Mouse (Mus musculus) ovary, adult 18-20 months (tissue): ENCODE data around the gene Fam192a.
A peak's percentile ranks its signal among the peaks of the same experiment; 100 is the strongest.

Experiments
- DNase-seq: peaks from one replicate; pipeline ENCODE4 v3.0.0; 2022; ENCODE audit warnings: low spot score, mixed read lengths

Gene Fam192a

DNA sequence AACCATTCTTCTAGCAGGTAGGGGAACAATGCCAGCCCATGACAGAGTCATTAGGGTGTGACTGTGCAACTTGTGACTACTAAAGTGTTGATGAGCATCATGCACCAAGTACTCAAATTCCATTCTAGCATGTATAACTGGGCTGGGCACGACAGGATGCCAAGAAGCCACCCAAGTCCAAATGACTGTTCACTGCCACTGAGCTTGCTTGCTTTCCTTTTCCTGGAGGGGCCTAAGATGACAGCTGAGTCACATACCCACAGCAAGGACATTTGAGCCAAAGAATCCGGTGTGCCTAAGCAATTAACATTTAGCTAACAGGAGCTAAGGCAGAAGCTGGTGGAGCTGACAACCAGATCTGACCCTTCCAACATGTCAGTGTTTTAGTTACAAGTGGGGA lies 29.9 kb downstream of the Fam192a start:
- no peak for DNase-seq

DNA sequence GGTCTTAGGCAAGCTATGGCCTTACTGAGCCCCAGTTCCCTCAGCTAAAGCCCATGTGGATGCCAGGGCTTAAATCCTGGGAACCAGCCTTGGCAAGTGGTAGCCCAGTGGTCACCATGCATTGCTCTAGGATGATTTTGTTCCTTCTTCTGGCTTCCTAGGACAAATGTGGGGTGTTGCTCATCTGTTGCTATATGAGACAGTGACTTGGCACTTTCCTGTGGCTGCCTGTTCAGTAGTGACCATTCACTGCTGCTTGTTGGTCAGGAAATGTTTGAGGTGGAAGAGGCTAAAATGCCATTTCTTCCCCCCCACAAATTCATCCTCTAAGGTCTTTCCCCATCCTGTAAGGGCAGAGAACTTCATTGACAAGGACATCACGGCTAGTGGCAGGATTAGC lies 32.4 kb downstream of the Fam192a start:
- DNase-seq, result no peak

DNA sequence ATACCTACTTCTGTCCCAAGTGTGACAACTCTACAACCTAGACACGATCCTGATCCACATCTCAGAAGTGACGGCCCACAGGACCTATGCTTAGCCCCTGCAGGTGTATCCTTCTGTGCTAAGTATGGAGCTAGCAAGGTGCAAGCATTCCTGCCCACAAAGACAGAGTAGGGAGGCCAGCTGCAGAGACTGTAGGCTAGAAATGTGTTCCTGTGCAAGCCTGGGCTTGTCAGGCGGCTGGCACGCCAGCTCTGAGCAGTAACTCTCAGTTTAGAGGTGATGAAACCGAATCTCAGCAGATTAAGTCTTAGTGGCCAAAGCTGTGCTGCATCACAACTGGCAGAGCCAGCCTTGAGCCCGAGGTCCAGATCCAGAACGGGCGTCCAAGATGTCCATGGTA lies 33.7 kb downstream of the Fam192a start:
- DNase-seq, result no peak

DNA sequence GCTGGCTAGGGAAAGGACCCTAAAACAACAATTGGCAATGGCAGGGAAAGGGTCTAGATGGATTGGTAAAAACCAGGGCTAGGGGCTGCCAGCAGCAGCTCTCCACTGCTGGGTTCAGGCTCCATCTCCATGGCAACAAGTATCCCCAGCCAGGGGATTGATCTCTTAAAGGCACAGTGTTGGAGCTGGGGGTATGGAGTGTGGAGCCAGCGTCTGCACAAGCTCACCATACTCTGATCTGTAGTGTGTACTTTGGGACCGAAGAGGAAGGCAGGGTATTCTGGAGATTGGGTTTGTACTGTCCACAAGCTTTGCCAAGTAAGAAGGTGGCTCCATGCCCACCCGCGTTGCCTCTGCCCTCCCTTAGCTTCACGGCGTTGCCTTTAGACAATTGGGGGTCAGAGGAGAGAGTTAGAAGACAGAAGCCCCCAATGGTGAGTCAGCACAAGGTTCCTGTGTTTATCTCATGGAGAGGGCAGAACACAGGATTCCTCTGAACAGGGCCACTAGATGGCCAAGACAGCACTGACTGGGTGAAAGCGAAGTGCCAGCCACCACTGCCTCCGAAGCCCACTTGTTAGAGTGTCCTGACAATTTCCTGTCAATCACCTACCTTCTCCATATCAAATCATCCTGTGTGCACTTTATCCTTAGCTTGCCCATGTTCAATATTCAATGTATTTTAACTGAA lies 34.5 kb downstream of the Fam192a start:
- no peak for DNase-seq

DNA sequence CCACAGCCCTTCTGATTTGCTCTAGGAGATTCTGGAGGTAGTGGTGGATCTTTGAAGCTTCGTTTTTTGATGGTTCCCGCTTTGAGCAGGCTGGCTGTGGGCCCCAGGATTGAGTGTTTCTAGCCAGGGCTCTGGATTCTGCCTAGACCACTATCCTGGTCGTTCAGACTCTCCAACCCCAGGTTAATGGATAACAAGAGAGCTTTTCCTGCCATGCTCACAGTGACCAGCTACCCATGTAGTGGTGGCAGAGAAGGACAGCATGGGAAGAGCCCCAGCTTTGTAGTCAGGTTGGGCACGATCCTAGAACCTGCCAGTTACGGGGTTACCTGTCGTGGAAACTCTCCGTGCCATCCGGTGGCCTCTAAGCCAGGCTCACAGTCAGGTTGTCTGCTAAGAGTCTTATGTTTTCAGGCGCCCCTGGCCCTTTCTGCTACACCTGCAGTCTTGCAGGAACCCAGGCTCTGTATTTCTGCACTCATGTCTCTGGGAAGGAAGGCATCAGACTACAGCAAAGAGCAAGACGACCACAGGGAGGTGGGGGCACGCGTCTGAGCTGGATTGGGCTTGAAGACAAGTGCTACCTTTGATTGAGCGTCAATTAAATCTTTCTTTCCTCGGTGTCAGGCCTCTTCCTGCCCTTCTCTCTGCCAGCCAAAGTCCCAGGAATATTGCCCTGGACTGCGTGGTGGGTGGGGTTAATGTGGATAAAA lies 35.2 kb downstream of the Fam192a start:
- DNase-seq, result no peak

DNA sequence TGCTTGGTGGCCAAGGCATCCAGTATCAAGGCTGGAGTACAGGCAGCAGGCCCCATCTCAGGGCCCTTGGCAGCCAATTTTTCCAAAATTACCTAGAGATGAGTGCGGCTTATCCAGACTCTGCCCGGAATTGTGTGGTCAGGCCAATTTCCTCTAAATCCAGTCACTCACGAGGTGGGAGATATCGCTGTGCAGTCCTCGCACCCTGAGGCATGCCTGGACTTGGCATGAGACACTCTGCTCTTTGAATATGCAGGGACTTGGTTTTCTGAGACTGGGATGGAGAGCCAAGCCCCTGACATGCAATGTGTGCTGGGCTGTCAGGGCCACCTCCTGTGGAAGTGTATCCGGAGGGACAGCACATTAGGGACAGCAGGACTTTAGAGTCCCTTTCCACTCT lies 35.8 kb downstream of the Fam192a start:
- DNase-seq, result no peak

GRCm38 (mm10) chr8:94564421-94564820 lies 37.4 kb downstream of the Fam192a start:
- DNase-seq, result no peak

DNA sequence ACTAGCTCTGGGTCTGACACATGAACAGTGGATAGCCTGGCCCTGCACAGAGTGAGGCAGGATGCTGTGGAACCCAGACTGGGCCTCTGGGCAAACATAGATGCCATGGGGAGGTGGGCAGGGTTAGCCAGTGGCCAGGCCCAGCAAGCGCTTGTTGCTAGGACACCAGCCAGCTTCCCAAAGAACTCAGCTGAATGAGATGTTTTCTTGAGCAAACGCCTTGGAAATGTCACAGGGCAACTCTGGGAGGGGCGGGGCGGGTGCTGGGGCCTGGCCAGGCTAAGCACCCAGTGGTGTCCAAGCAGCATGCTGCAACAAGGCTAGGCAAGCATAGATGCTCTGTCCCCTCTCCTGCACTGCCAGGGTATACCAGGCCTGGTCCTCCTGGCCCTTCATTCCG lies 40.5 kb downstream of the Fam192a start:
- DNase-seq, result no peak

DNA sequence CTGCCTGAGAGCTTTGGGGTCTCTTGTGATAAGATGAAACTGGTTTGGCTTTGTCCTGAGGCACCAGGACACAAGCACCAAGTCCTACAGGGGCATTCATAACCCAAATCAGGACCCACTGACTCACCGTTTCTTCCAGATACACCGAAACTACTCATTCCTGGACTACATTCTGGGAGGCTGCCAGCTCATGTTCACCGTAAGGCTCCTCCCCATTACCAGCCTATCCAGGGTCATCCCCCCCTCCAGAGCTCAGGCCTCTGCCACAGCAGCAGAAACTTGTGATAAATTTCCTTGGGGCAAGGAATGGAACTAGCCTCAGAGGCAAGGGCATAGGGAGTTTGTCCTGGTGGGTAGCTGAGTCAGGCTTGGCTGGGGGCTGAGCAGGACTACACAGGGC lies 44.5 kb downstream of the Fam192a start:
- peak; percentile 34 for DNase-seq

- DNase-seq, result no peak
Observed at GRCm38 (mm10) chr8:94552696-94553095, 49.1 kb downstream of the Fam192a start.

DNA sequence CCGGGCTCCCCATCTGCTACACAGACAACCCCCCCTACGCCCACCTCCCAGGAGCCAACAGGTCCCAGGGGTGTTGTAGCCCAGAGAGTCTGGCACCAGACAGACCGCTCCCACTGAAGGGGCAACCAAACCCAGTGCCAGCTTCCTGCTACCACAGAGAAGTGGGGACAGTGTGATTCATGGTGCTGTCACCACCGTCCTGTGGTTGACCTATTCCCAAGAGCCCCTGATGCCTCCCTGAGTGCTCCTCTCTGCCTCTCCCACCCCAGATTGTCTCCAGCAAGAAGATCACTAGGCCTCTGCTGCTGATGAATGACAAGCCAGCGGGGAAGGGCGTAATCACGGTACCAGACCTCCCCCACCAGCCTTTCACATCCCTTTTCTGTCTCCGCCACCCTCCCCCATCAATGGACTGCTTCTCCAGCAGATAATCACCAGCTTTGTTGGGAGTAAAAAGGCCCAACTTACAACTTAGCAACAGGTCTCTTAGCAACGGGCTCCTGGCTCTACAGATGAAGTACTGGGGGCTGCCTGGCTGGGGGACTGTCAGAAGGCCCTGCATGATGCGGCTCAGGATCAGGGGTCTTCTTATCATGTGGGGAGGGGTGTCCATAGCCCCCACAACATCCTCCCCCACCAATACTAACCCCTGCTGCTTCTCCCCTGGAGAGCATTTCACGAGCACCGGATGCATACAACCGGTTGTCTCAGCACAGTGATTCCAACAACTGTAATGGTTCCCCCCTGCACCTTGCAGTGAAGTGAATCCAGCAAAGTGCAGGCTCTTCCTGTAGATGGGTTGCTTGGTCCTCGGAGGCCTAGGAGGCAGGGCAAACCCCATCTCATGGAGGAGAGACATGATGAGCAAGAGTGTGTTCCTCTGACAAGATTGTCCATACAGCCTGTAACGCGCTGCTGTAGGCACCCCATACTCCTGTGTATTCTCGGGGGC lies 50.0 kb downstream of the Fam192a start:
- no peak for DNase-seq

DNA sequence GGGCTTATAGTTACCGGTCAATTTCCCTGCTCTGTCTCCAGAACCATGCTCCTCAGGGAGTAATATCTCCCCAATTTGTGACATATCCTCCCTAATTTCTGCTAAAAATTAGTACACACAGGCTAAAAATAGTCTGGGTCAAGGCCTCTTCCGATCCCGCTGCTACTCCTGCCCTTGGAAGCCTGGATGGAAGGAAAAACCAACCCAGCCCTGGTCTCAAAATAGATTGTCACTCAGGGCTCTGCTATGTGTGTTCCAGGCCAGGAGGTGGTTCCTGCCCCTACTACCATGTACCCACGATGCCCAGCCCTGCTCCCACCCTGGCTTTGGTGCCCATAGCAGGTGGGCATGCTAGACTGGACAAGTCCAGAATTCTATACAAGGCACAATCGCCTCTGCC lies 51.8 kb downstream of the Fam192a start:
- no peak for DNase-seq

DNA sequence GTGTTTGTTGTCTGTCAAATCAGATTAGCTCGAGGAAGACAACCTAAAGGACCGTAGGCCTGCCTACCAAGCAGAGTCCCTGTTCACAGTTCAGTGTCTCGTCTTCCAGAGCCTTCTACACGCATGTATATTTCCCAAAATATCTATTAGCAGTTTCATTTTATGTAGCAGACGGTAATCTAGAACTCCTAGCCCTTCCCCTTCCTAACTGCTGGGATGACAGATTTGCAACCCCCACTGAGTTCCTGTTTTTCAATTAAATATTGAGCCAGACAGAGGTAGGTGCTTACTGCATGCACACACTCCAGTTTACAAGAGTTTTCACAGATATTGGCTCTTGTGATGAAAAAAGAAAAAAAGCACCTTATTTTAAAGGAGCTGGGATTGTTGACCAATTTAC lies 52.3 kb downstream of the Fam192a start:
- no peak for DNase-seq

DNA sequence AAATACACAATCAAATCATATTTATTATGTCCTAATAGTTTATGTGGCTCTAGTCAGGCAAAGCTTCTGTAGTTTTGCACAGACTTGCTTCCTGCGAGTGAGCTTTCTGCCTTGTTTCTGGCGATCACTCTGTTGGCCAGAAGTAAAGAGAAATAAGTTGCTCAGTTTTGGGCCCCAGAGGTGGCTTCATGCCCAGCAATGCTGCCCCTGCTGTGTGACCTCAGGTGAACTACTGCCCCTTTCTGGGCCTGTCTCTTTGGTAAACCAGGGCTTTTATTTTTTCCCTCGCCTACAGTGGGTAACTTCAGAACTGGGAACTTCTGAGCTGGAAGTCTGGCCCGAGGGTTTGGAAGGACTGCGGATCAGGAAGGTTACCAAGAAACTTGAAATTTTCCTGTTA lies 52.8 kb downstream of the Fam192a start:
- no peak for DNase-seq

DNA sequence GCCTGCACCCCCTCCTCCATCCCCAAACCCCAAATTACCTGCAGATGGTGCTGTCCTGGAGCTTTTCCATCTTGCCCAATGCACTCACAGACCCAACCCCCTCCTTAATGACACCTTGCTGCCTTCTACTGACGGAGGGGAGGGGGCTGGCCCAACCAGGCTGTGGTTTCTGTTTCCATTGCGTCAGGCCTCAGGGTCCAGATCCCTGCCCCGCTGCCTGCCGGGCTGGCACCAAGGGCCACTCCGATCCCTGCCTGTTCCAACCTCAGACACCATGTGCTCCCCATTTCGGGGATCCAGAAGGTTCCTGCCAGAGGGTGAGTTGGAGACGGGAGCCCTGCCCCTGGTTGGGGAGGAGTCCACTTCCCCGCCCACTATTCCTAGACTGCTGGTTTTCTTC lies 57.8 kb downstream of the Fam192a start:
- no peak for DNase-seq

DNA sequence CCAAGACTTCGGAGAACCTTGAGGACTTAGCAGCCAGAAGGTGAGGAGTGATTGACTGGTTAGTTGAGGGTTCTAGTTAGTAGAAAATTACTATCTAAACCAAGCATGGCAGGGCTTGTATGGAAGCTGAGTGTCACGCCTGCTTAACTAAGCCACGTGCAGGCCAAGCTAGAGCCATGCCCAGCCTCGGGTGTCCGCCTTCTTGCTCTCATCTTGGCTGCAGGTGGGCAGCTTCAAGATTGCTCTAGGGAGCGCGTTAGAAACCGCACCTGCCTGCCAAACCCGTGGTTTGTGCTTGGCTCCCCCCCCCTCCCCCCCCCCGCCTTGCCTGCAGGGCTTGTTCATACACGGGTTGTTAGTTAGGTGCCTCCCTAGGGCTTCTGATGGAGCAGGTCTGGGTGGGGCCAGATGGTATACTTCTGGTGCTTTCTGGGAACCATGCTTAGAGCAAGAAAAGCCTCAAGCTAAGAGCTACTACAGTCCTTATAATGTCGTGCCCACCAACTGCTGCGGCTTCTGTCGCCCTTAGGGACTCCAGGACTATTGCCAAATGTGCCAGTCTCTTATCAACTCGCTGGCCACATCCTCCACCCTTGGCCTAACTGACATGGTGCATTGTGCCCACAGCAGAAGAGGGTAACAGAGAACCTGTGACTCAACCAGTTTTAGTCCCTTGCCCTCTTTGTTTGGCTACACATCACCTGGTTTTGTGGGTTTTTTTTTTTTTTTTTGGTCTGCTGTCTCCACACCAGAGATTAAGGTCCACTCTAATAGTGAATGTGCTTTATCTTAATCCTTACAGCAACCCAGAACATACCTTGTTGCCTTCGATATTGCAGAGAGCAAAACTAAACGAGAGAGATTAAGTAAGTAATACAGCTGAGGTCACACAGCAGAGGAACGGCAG lies 60.7 kb downstream of the Fam192a start:
- DNase-seq, result no peak

GRCm38 (mm10) chr8:94540025-94540424 lies 61.8 kb downstream of the Fam192a start:
- DNase-seq, result no peak

- no peak for DNase-seq
Observed at GRCm38 (mm10) chr8:94537456-94537855, 64.3 kb downstream of the Fam192a start.

DNA sequence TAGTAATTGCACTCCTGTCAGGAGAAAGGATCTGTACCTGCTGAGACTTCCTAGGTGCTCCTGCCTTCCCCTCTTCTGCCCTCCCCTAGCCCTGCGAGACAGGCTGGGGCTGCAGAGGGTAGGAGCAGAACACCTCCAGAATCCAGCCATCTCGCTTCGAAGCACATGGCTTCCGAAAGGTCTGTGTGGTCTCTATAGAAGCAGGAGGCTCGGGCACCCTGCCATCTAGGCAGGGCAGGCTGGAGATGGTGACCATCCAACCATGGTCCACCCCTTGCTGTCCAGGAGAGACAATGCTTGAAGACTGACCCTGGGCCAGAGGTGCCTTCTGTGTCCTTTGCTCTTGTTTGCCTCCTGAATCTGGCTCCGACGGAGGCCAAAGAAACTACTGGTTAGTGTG lies 66.2 kb downstream of the Fam192a start:
- no peak for DNase-seq

- no peak for DNase-seq
Observed at GRCm38 (mm10) chr8:94534612-94535011, 67.2 kb downstream of the Fam192a start.

DNA sequence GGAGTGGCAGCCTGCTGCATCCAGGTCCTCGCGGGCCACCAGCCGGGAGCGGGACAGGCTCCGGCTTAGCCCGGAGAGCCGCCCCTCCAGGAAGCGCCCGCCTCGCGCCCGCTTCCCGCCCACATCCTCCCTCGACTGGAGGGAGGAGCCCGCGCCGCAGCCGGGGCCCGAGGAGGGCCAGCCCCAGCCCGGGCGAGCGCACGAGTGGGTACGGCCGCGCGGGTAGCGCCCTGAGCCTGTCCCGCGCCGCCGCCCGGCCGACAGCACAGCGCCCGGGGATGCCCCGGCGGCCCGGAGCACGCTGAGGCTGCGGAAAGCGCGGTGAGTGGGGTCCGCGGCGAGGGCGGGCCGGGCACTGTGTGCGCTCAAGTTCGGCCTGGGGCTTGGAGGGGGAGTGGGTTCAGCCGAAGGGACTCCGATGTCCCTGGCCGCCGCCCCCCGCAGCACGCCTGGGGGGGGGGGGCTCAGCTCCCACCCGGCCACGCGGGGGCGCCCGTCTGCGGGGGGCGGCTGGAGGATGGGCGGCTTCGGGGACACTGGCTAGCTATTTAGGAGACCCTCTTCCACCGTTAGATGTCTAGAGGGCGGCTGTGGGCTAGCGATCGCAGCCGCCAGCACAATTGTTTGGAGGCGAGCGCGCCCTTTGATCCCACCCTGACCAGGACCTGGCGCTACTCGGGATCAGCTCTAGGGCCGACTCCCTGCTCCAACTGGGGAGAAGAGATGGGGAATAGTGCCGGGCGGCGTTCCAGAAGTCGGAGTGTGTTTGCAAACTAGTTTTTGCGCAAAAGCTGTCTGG lies 68.7 kb downstream of the Fam192a start, which contains the start of gene Cpne2:
Gene Cpne2, plus strand, starts transcription at position 118 of the 799 bp plus-strand sequence.
- peak; percentile 55 for DNase-seq
